Mouse (Mus musculus) bone marrow, adult 2 months (tissue): ENCODE data around the gene Igfbp7.

Source experiments
- CTCF ChIP-seq: fragments of 200-500 bp; IDR thresholded peaks from 2 replicates; pipeline ENCODE4 v1.5.1; 2011; ENCODE audit warnings: low read length, control low read depth; ENCODE audit not compliant: control insufficient read depth, insufficient read depth
- POLR2A ChIP-seq: fragments of 200-500 bp; IDR thresholded peaks from 2 replicates; pipeline ENCODE4 v1.6.1; 2011; ENCODE audit warnings: low read depth, mild to moderate bottlenecking, control low read depth, low read length, borderline replicate concordance; ENCODE audit not compliant: control insufficient read depth

DNA sequence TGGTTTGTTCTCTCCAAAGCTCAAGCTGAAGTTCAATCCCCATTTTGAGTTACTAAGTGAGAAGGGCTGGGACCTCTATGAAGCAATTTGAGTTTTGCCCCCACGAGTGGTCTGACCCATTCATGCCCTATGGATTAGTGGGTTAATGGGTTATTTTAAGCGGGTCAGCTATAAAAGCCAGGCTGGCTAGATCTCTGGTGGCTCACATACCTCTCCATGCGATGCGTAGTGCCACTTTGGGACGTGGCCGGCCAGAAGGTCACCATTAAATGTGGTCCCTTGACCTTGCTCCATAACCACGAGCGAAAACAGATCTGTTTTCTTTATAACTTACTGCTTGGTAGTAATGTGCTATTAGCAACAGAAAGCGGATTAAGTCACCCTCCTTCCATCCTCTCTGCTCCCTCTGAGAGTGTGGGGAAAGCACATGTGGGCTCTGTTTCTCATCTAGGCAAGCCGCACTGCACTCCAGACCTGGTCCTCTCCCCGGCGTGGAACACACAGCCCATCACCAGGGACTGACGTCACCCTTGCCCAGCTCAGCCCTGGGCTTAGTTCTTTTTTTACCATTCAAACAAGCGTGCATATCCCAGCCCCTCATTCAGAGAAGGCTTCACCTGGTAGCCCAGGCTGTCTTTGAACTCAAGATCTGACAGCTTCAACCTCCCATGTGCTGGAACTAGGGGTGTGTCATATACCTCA, 28.3 kb downstream of the Igfbp7 start:
- no peak for TF ChIP-seq POLR2A
- TF ChIP-seq CTCF: no peak
